Mouse (Mus musculus): ENCODE results near the gene Zbtb37. TPM values are rescaled to one million over a fixed set of nuclear protein-coding genes. Genes with fewer than 3 reads are reported as not detected.
"Not testable (repeated sequence)": the region's sequence is repeated elsewhere in the genome, so short reads cannot be mapped to it uniquely, and the experiment has no call there.

Zbtb37 gene
- polyA plus RNA-seq, 1 experiment from 2014 or later, result 10.5 TPM

DNA sequence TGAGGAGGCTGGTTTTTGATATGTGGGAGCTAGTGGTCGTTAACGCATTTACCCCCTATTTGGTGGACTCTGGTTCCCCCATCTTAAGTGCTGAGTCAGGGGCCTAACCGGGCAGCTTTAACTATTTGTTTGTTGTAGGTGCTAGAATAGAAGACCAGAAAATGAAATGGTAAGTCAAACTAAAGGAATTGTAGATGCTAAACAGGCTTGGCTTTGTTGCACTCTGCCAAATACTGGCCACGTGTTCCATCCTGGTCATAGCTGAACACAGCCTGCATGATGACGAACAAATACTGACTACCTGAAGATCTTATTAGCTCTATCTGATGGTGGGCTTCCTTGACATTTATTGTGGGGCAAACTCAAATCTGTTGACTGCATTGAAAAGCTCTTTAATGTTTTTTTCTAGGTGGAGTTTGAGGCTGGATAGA lies 1.8 kb upstream of the Zbtb37 start:
- Histone ChIP-seq H3K4me2 (ENCODE audit: low read length) (peak overlapping the region; percentile 95), H3K4me3 (ENCODE audit: low read depth, low read length) (peak overlapping the region; percentile 62), H3K27me3 (replicated peaks; ENCODE audit: control insufficient read depth, insufficient read depth, low read length) (no peaks in the 10 kb centered on the region), H3K36me3 (ENCODE audit: control insufficient read depth, insufficient read depth, low read length) (peaks cover 65% of the 10 kb centered on the region), H3K27ac (ENCODE audit: low read depth, low read length) (peak overlapping the region; percentile 89), H3K9me3 (replicated peaks; ENCODE audit: control insufficient read depth, low read length) (no peaks in the 10 kb centered on the region), H3K4me1 (ENCODE audit: control insufficient read depth, insufficient read depth, low read length) (peaks cover 18% of the 10 kb centered on the region), H3K9ac (ENCODE audit: low read length) (peak overlapping the region; percentile 85)
- peak; percentile 47 for DNase-seq (ENCODE audit: low spot score)
- 2% methylated on average over 5 of the region's 5 CpGs for WGBS
- ATAC-seq, result no peak

GRCm38 (mm10) chr1:161035786-161036404 lies 1.2 kb upstream of the Zbtb37 start:
- no peak for ATAC-seq
- peak overlapping the region; percentile 89 for H3K27ac ChIP-seq (ENCODE audit: low read depth, low read length)
- peak overlapping the region; percentile 62 for H3K4me3 ChIP-seq (ENCODE audit: low read depth, low read length)
- DNase-seq (ENCODE audit: low spot score), result peak; percentile 47
- peak overlapping the region; percentile 85 for H3K9ac ChIP-seq (ENCODE audit: low read length)
- H3K27me3 ChIP-seq (replicated peaks; ENCODE audit: control insufficient read depth, insufficient read depth, low read length), result no peaks in the 10 kb centered on the region
- no peaks in the 10 kb centered on the region for H3K9me3 ChIP-seq (replicated peaks; ENCODE audit: control insufficient read depth, low read length)
- peaks cover 68% of the 10 kb centered on the region for H3K36me3 ChIP-seq (ENCODE audit: control insufficient read depth, insufficient read depth, low read length)
- H3K4me2 ChIP-seq (ENCODE audit: low read length), result peak overlapping the region; percentile 95
- H3K4me1 ChIP-seq (ENCODE audit: control insufficient read depth, insufficient read depth, low read length), result peaks cover 18% of the 10 kb centered on the region
- 0% methylated on average over 6 of the region's 6 CpGs for WGBS

- ATAC-seq (peak; percentile 28), DNase-seq (ENCODE audit: low spot score) (peak; percentile 52)
- Histone ChIP-seq H3K9ac (ENCODE audit: low read length) (peak overlapping the region; percentile 85), H3K4me3 (ENCODE audit: low read depth, low read length) (peak overlapping the region; percentile 62), H3K4me1 (ENCODE audit: control insufficient read depth, insufficient read depth, low read length) (peaks cover 18% of the 10 kb centered on the region), H3K27ac (ENCODE audit: low read depth, low read length) (peak overlapping the region; percentile 89), H3K27me3 (replicated peaks; ENCODE audit: control insufficient read depth, insufficient read depth, low read length) (no peaks in the 10 kb centered on the region), H3K36me3 (ENCODE audit: control insufficient read depth, insufficient read depth, low read length) (peaks cover 65% of the 10 kb centered on the region), H3K9me3 (replicated peaks; ENCODE audit: control insufficient read depth, low read length) (no peaks in the 10 kb centered on the region), H3K4me2 (ENCODE audit: low read length) (peak overlapping the region; percentile 95)
- WGBS, result under 1% methylated on average over 14 of the region's 14 CpGs
Measured at GRCm38 (mm10) chr1:161035281-161035785, 684 bp upstream of the Zbtb37 start.

DNA sequence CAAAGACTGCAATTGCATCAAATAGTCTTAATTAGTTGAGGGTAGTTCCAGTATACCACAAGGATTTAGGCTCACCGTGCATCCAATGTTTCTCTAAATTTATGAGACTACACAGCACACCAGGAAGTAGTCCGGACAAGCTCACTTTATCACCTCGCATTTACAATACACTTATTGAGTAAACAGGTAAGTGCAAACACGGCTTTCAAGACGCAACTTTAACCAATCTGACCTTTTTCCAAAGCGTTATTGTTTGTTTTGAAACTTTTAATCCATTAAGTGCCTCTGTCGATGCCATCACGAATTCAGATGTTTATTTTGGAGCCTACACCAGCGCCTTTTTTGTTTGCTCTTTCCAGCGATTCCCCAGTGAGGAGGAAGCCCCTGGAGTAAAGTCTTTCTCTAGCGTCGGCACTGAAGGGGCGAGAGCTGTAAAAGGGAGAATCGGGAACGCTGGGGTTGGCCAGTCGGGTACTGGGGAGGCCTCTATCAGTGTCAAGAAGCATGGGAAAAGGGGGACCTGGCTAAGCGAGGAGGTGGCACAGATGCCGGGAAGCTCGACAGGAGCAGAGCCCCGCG lies 704 bp downstream of the Zbtb37 start:
- peak overlapping the region; percentile 62 for H3K4me3 ChIP-seq (ENCODE audit: low read depth, low read length)
- H3K9ac ChIP-seq (ENCODE audit: low read length), result peak overlapping the region; percentile 85
- ATAC-seq (no peak), DNase-seq (ENCODE audit: low spot score) (no peak)
- H3K27ac ChIP-seq (ENCODE audit: low read depth, low read length), result peak overlapping the region; percentile 82
- peak overlapping the region; percentile 72 for H3K4me2 ChIP-seq (ENCODE audit: low read length)
- H3K9me3 ChIP-seq (replicated peaks; ENCODE audit: control insufficient read depth, low read length), result no peaks in the 10 kb centered on the region
- WGBS, result 2% methylated on average over 21 of the region's 21 CpGs
- H3K36me3 ChIP-seq (ENCODE audit: control insufficient read depth, insufficient read depth, low read length), result peaks cover 62% of the 10 kb centered on the region
- peaks cover 18% of the 10 kb centered on the region for H3K4me1 ChIP-seq (ENCODE audit: control insufficient read depth, insufficient read depth, low read length)
- H3K27me3 ChIP-seq (replicated peaks; ENCODE audit: control insufficient read depth, insufficient read depth, low read length), result no peaks in the 10 kb centered on the region

DNA sequence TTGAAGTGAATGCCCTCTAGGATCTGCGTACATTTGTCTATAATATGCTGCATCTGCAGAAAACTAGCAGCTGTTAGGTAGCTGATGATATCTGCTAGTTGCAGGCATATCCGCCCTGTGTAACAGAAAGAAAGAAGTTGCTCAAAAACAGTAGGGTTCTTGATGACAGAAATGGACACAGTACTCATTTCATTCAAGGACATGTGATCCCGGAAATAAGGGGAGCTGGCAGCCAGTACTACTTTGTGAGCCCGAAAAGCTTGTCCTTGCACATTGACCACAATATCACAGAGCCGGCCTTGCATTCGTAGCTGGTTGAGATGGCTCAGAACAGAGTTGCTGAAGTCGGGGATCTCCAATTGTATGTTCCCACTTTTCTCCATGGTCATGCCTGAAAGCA lies 2.3 kb downstream of the Zbtb37 start:
- Histone ChIP-seq H3K4me2 (ENCODE audit: low read length) (no peak overlapping the region), H3K27ac (ENCODE audit: low read depth, low read length) (no peak overlapping the region), H3K9ac (ENCODE audit: low read length) (no peak overlapping the region), H3K36me3 (ENCODE audit: control insufficient read depth, insufficient read depth, low read length) (peaks cover 50% of the 10 kb centered on the region), H3K27me3 (replicated peaks; ENCODE audit: control insufficient read depth, insufficient read depth, low read length) (no peaks in the 10 kb centered on the region), H3K4me1 (ENCODE audit: control insufficient read depth, insufficient read depth, low read length) (peaks cover 15% of the 10 kb centered on the region), H3K9me3 (replicated peaks; ENCODE audit: control insufficient read depth, low read length) (no peaks in the 10 kb centered on the region), H3K4me3 (ENCODE audit: low read depth, low read length) (no peak overlapping the region)
- WGBS, result 96% methylated on average over 7 of the region's 7 CpGs
- ATAC-seq (no peak), DNase-seq (ENCODE audit: low spot score) (no peak)

GRCm38 (mm10) chr1:161031881-161032280 lies 2.8 kb downstream of the Zbtb37 start:
- ATAC-seq (no peak), DNase-seq (ENCODE audit: low spot score) (no peak)
- H3K9me3 ChIP-seq (replicated peaks; ENCODE audit: control insufficient read depth, low read length), result no peaks in the 10 kb centered on the region
- H3K9ac ChIP-seq (ENCODE audit: low read length), result no peak overlapping the region
- H3K27ac ChIP-seq (ENCODE audit: low read depth, low read length), result no peak overlapping the region
- 94% methylated on average over 9 of the region's 9 CpGs for WGBS
- H3K36me3 ChIP-seq (ENCODE audit: control insufficient read depth, insufficient read depth, low read length), result peaks cover 52% of the 10 kb centered on the region
- no peaks in the 10 kb centered on the region for H3K27me3 ChIP-seq (replicated peaks; ENCODE audit: control insufficient read depth, insufficient read depth, low read length)
- no peak overlapping the region for H3K4me3 ChIP-seq (ENCODE audit: low read depth, low read length)
- H3K4me1 ChIP-seq (ENCODE audit: control insufficient read depth, insufficient read depth, low read length), result peaks cover 13% of the 10 kb centered on the region
- H3K4me2 ChIP-seq (ENCODE audit: low read length), result no peak overlapping the region

DNA sequence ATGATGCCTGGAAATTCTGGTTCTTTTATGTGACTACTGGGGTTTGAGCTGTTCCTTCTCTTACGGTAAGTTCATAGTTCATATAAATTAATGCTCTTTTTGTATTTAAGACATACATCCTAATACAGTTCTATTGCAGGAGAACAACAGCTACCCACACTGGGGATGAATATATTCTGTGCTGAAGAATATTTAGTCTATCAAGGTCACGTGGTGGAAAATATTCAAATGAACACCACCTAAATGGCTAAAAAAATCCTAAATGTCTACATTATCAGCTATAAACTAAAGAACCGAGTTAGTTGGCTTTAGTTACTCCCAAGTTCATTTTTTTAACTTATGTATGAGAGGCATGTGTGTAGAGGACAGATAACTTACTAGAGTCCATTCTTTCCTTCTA lies 4.6 kb downstream of the Zbtb37 start:
- Histone ChIP-seq H3K9ac (ENCODE audit: low read length) (no peak overlapping the region), H3K4me2 (ENCODE audit: low read length) (no peak overlapping the region), H3K27me3 (replicated peaks; ENCODE audit: control insufficient read depth, insufficient read depth, low read length) (no peaks in the 10 kb centered on the region), H3K4me1 (ENCODE audit: control insufficient read depth, insufficient read depth, low read length) (peaks cover 8% of the 10 kb centered on the region), H3K4me3 (ENCODE audit: low read depth, low read length) (no peak overlapping the region), H3K36me3 (ENCODE audit: control insufficient read depth, insufficient read depth, low read length) (peaks cover 41% of the 10 kb centered on the region), H3K27ac (ENCODE audit: low read depth, low read length) (no peak overlapping the region), H3K9me3 (replicated peaks; ENCODE audit: control insufficient read depth, low read length) (no peaks in the 10 kb centered on the region)
- WGBS, result 97% methylated on average over 3 of the region's 3 CpGs
- no peak for DNase-seq (ENCODE audit: low spot score)
- no peak for ATAC-seq

DNA sequence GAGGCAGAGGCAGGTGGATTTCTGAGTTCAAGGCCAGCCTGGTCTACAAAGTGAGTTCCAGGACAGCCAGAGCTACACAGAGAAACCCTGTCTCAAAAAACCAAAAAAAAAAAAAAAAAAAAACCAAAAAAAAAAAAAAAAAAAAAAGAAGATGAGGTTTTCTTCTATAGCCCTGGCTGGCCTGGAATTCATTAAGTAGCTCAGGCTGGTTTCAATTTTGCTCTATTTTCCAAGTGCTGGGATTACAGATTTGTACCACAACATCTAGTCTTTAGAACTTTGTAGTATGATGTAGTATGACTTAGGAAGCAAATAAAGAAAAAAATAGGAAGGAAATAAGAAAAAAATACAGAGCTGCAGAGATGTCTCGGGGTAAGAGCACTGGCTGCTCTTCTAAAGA lies 6.2 kb downstream of the Zbtb37 start:
- not testable (repeated sequence) for DNase-seq (ENCODE audit: low spot score); H3K9me3 ChIP-seq (replicated peaks; ENCODE audit: control insufficient read depth, low read length); H3K4me3 ChIP-seq (ENCODE audit: low read depth, low read length); ATAC-seq; H3K9ac ChIP-seq (ENCODE audit: low read length); H3K4me1 ChIP-seq (ENCODE audit: control insufficient read depth, insufficient read depth, low read length); H3K4me2 ChIP-seq (ENCODE audit: low read length); H3K27ac ChIP-seq (ENCODE audit: low read depth, low read length); H3K27me3 ChIP-seq (replicated peaks; ENCODE audit: control insufficient read depth, insufficient read depth, low read length)
- H3K36me3 ChIP-seq (ENCODE audit: control insufficient read depth, insufficient read depth, low read length), result peaks cover 45% of the 10 kb centered on the region
- WGBS, result 85% methylated on average over 1 of the region's 1 CpGs

DNA sequence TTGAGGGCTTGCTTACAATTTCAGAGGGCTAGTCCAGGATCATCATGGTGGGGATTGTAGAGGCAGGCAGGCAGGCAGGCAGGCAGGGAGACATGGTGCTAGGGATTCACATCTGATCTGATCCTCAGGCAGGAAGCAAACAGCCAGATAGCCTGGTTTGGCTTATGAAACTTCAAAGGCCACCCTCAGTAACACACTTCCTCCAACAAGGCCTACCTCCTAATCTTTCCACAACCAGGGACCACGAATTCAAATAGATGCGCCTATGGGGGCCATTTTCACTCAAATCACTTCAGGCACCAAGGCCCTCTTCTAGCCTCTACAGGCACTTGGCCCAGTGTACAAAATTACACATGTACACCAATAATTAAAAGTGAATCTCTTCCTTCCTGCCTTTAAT lies 7.5 kb downstream of the Zbtb37 start:
- no peak for ATAC-seq
- Histone ChIP-seq H3K9ac (ENCODE audit: low read length) (no peak overlapping the region), H3K36me3 (ENCODE audit: control insufficient read depth, insufficient read depth, low read length) (peaks cover 41% of the 10 kb centered on the region), H3K27me3 (replicated peaks; ENCODE audit: control insufficient read depth, insufficient read depth, low read length) (no peaks in the 10 kb centered on the region), H3K4me2 (ENCODE audit: low read length) (no peak overlapping the region), H3K9me3 (replicated peaks; ENCODE audit: control insufficient read depth, low read length) (no peaks in the 10 kb centered on the region), H3K4me3 (ENCODE audit: low read depth, low read length) (no peak overlapping the region), H3K27ac (ENCODE audit: low read depth, low read length) (no peak overlapping the region), H3K4me1 (ENCODE audit: control insufficient read depth, insufficient read depth, low read length) (no peaks in the 10 kb centered on the region)
- no peak for DNase-seq (ENCODE audit: low spot score)
- 97% methylated on average over 2 of the region's 2 CpGs for WGBS

Data from forebrain, embryonic 14.5 days (tissue).